Mouse (Mus musculus): ENCODE data around the gene Lamc2. TPM values are rescaled to one million over a fixed set of nuclear protein-coding genes. Genes with fewer than 3 reads are reported as not detected.

Lamc2 gene
- polyA plus RNA-seq, 2 experiments, result 4.9 to 10.6 TPM

DNA sequence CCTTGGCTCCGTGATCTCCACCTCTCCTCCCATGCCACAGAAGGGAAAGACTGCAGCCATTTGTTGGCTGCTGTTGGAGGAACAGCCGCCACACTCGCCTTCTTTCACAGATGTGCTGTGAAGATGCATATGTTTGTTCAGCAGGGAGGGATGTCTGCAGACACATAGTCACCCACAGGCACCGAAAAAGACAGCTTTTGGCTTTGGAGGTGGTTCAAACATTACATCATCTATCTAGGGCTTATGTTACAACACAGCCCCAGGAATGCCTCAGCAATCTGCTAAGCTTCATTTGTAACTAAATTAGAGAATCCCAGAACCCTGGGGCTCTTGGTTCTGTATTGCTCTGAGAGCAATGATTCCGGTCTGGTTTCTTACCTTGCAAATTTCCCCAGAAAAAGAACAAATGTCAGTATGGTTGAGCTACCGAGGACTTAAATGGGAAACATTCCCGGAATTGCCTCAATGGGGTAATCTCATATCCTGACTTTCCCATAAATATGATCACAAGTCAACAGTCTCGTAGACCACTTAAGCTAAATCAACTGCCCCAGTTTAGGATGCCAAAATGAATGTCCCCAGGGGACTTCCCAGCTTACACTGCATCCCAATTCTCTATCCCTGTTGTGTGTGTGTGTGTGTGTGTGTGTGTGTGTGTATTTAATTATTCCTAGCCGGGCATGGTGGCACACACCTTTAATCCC is 5.5 kb downstream of the Lamc2 start:
- Histone ChIP-seq H3K9ac (ENCODE audit: low read depth, low read length, severe bottlenecking) (no peak overlapping the region), H3K36me3 (ENCODE audit: control insufficient read depth, insufficient read depth, low read length) (no peaks in the 10 kb centered on the region), H3K4me1 (ENCODE audit: control insufficient read depth, insufficient read depth, low read length) (peaks cover 2% of the 10 kb centered on the region; the same call in 1 of the 2 replicates), H3K27ac (replicated peaks; ENCODE audit: low read depth, low read length) (peak overlapping the region; percentile 15; the same call in 1 of the 2 replicates), H3K9me3 (ENCODE audit: control insufficient read depth, low read length) (no peaks in the 10 kb centered on the region), H3K27me3 (ENCODE audit: control insufficient read depth, insufficient read depth, low read length) (peaks cover 11% of the 10 kb centered on the region; the same call in 1 of the 2 replicates), H3K4me3 (replicated peaks; ENCODE audit: low read length) (no peak overlapping the region), H3K4me2 (replicated peaks; ENCODE audit: low read depth, low read length, severe bottlenecking) (no peak overlapping the region)
- 45% methylated on average over 9 of the region's 9 CpGs for WGBS
- DNase-seq (ENCODE audit: low spot score), result peak; percentile 80
- peak; percentile 76 for ATAC-seq (ENCODE audit: low FRiP score, low read depth)
- no peak for TF ChIP-seq POLR2A (IDR thresholded peaks at IDR 0.05; ENCODE audit: borderline replicate concordance, extremely low read depth, insufficient read depth, insufficient read length)

GRCm38 (mm10) chr1:153180160-153180559 is 6.1 kb downstream of the Lamc2 start:
- ATAC-seq (ENCODE audit: low FRiP score, low read depth), result no peak

GRCm38 (mm10) chr1:153174801-153175200 is 11.4 kb downstream of the Lamc2 start:
- TF ChIP-seq POLR2A (IDR thresholded peaks at IDR 0.05; ENCODE audit: borderline replicate concordance, extremely low read depth, insufficient read depth, insufficient read length), result no peak
- Histone ChIP-seq H3K4me3 (replicated peaks; ENCODE audit: low read length) (no peak overlapping the region), H3K9me3 (ENCODE audit: control insufficient read depth, low read length) (no peaks in the 10 kb centered on the region), H3K27ac (replicated peaks; ENCODE audit: low read depth, low read length) (no peak overlapping the region), H3K9ac (ENCODE audit: low read depth, low read length, severe bottlenecking) (no peak overlapping the region), H3K4me1 (ENCODE audit: control insufficient read depth, insufficient read depth, low read length) (peaks cover 18% of the 10 kb centered on the region), H3K4me2 (replicated peaks; ENCODE audit: low read depth, low read length, severe bottlenecking) (no peak overlapping the region), H3K36me3 (ENCODE audit: control insufficient read depth, insufficient read depth, low read length) (no peaks in the 10 kb centered on the region), H3K27me3 (ENCODE audit: control insufficient read depth, insufficient read depth, low read length) (no peaks in the 10 kb centered on the region)
- 42% methylated on average over 12 of the region's 12 CpGs for WGBS
- peak; percentile 48 for DNase-seq (ENCODE audit: low spot score)
- no peak for ATAC-seq (ENCODE audit: low FRiP score, low read depth)

More at GRCm38 (mm10) chr1:153180160-153180559, 6.1 kb downstream of the Lamc2 start:
- Histone ChIP-seq H3K9ac (ENCODE audit: low read depth, low read length, severe bottlenecking) (no peak overlapping the region), H3K4me1 (ENCODE audit: control insufficient read depth, insufficient read depth, low read length) (no peaks in the 10 kb centered on the region), H3K4me3 (replicated peaks; ENCODE audit: low read length) (no peak overlapping the region), H3K27ac (replicated peaks; ENCODE audit: low read depth, low read length) (no peak overlapping the region), H3K27me3 (ENCODE audit: control insufficient read depth, insufficient read depth, low read length) (peaks cover 6% of the 10 kb centered on the region; the same call in 1 of the 2 replicates), H3K9me3 (ENCODE audit: control insufficient read depth, low read length) (no peaks in the 10 kb centered on the region), H3K4me2 (replicated peaks; ENCODE audit: low read depth, low read length, severe bottlenecking) (no peak overlapping the region), H3K36me3 (ENCODE audit: control insufficient read depth, insufficient read depth, low read length) (no peaks in the 10 kb centered on the region)
- TF ChIP-seq POLR2A (IDR thresholded peaks at IDR 0.05; ENCODE audit: borderline replicate concordance, extremely low read depth, insufficient read depth, insufficient read length), result no peak
- 73% methylated on average over 4 of the region's 4 CpGs for WGBS
- no peak for DNase-seq (ENCODE audit: low spot score)

- ATAC-seq (ENCODE audit: low FRiP score, low read depth) (no peak), DNase-seq (ENCODE audit: low spot score) (peak; percentile 15)
- H3K36me3 ChIP-seq (ENCODE audit: control insufficient read depth, insufficient read depth, low read length), result no peaks in the 10 kb centered on the region
- TF ChIP-seq POLR2A (IDR thresholded peaks at IDR 0.05; ENCODE audit: borderline replicate concordance, extremely low read depth, insufficient read depth, insufficient read length), result no peak
- no peaks in the 10 kb centered on the region for H3K27me3 ChIP-seq (ENCODE audit: control insufficient read depth, insufficient read depth, low read length)
- H3K4me2 ChIP-seq (replicated peaks; ENCODE audit: low read depth, low read length, severe bottlenecking), result no peak overlapping the region
- peaks cover 18% of the 10 kb centered on the region for H3K4me1 ChIP-seq (ENCODE audit: control insufficient read depth, insufficient read depth, low read length)
- no peaks in the 10 kb centered on the region for H3K9me3 ChIP-seq (ENCODE audit: control insufficient read depth, low read length)
- no peak overlapping the region for H3K27ac ChIP-seq (replicated peaks; ENCODE audit: low read depth, low read length)
- no peak overlapping the region for H3K9ac ChIP-seq (ENCODE audit: low read depth, low read length, severe bottlenecking)
- WGBS, result 69% methylated on average over 3 of the region's 3 CpGs
- no peak overlapping the region for H3K4me3 ChIP-seq (replicated peaks; ENCODE audit: low read length)
Measured at GRCm38 (mm10) chr1:153173276-153173675, 13.0 kb downstream of the Lamc2 start.

DNA sequence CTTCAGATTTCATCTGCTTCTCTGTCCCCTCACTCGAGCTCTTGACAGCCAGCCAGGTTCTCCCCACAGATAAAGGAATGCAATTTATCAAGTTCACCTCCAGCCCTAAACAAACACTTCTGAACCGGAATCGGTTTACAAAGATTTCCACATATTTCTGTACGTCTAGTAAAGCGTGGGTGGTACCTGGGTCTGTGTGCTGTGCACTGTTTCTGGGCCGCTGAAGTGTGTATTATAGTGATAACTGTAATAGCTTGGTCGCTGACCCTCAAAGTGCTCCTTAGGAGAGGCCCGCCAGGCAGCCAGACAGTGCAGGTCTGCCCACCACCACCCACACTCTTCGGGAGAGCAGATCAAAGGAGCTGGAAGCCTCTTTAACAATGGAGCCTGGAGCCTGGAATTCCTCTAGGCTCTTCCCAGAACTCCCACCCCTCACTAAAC is 13.9 kb downstream of the Lamc2 start:
- Histone ChIP-seq H3K27ac (replicated peaks; ENCODE audit: low read depth, low read length) (peak overlapping the region; percentile 15; the same call in 1 of the 2 replicates), H3K9ac (ENCODE audit: low read depth, low read length, severe bottlenecking) (no peak overlapping the region), H3K4me1 (ENCODE audit: control insufficient read depth, insufficient read depth, low read length) (peaks cover 18% of the 10 kb centered on the region), H3K4me2 (replicated peaks; ENCODE audit: low read depth, low read length, severe bottlenecking) (no peak overlapping the region; the same call in 1 of the 2 replicates), H3K36me3 (ENCODE audit: control insufficient read depth, insufficient read depth, low read length) (no peaks in the 10 kb centered on the region), H3K9me3 (ENCODE audit: control insufficient read depth, low read length) (no peaks in the 10 kb centered on the region), H3K4me3 (replicated peaks; ENCODE audit: low read length) (no peak overlapping the region), H3K27me3 (ENCODE audit: control insufficient read depth, insufficient read depth, low read length) (no peaks in the 10 kb centered on the region)
- no peak for TF ChIP-seq POLR2A (IDR thresholded peaks at IDR 0.05; ENCODE audit: borderline replicate concordance, extremely low read depth, insufficient read depth, insufficient read length)
- WGBS, result 15% methylated on average over 9 of the region's 9 CpGs
- no peak for ATAC-seq (ENCODE audit: low FRiP score, low read depth)
- DNase-seq (ENCODE audit: low spot score), result no peak

Measured in limb, embryonic 14.5 days (tissue).